Mouse (Mus musculus): Measurements from ENCODE around the gene Vsx2.

The Vsx2 gene

DNA sequence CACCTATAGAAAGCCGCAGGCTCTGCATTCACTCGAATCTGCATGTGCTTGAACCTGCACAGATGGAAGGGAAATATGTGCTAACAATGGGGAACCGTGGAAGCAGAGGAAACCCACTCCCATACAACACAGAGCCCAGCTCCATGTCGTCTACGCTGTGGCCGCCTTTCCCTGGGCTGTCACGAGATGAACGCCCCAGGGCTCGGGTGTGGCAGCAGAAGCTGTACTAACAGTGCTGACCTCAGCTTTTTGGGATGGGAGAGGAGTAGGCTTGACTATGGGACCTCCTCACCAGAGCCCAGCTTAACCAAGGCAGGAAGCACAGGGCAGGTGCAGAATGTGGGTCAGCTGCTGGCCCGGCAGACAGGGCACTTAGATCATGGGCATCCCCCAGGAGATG, 42.2 kb downstream of the Vsx2 start:
- ChIA-PET CTCF (interaction anchor here in 3 of 4 experiments (0.6 to 2.2 kb wide), 7 partner anchors 8 to 310 kb away, joined by 3 to 15 read pairs (median 4); partner anchors contain the start of genes Rnf113a2 (in 1 of the 3) and Vrtn (in 1 of the 3)), POLR2A (interaction anchor here in 3 of 4 experiments (0.6 to 4.9 kb wide), 25 partner anchors 8 to 1862 kb away, joined by 3 to 31 read pairs (median 4); partner anchors contain the start of genes Aldh6a1 (in 2 of the 3), Isca2 (in 2 of the 3), Lin52 (in 2 of the 3) and Npc2 (in 2 of the 3))

DNA sequence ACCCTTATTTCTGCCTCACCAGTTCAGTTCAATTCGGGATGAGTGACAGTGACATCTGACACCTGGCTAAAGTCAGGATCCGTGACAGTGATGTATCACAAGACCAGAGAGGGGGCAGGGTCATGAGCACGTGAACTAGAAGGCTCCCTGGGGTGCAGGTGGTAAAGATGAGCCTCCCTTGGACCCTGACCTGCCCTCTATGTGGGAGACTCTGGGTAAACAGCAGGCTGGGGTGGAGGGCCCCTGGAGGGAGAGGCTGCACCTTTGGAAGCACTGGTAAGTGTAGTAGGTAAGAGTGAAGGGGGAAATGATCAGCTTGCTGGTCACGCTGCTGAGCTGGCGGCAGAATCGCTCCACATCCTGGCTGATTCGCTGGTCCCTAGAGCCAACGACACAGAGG, 43.0 kb downstream of the Vsx2 start:
- POLR2A ChIA-PET = interaction anchor here in 3 of 4 experiments (0.6 to 4.9 kb wide), 31 partner anchors 9 to 1861 kb away, joined by 3 to 31 read pairs (median 4); partner anchors contain the start of genes Aldh6a1 (in 2 of the 3), Isca2 (in 2 of the 3), Lin52 (in 2 of the 3) and Npc2 (in 2 of the 3)
- CTCF ChIA-PET = interaction anchor here in 3 of 4 experiments (0.5 to 3.6 kb wide), 8 partner anchors 9 to 271 kb away, joined by 3 to 20 read pairs (median 4); partner anchors contain the start of gene Vrtn (in 1 of the 3)

DNA sequence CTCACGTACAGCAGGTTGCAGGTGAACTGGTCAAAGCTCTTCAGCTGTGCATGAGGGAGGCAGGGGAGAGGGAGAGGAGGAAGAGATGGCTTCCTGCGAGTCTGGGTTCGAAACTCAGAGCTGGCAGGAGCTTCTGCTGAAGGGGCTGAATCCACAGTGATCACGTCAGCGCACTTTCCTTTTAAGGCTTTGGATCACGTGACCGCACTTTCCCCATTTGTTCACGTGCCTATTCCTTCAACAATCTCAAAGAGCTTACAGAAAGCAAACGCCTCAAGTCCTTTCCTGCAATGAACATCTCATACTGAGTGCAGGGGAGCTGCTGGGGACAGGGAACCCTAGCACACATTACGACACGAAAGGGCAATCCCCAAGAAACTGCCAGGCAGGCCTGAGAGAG, 44.4 kb downstream of the Vsx2 start:
- ChIA-PET POLR2A (interaction anchor here (0.5 to 4.9 kb wide), 62 partner anchors 9 to 724 kb away, joined by 3 to 31 read pairs (median 4); partner anchors contain the start of genes Isca2 (in 3 of the 4), Npc2 (in 3 of the 4), Aldh6a1 (in 2 of the 4) and Lin52 (in 2 of the 4)), CTCF (interaction anchor here (0.6 to 3.6 kb wide), 10 partner anchors 9 to 692 kb away, joined by 3 to 20 read pairs (median 4); no protein-coding TSS in a partner anchor)

DNA sequence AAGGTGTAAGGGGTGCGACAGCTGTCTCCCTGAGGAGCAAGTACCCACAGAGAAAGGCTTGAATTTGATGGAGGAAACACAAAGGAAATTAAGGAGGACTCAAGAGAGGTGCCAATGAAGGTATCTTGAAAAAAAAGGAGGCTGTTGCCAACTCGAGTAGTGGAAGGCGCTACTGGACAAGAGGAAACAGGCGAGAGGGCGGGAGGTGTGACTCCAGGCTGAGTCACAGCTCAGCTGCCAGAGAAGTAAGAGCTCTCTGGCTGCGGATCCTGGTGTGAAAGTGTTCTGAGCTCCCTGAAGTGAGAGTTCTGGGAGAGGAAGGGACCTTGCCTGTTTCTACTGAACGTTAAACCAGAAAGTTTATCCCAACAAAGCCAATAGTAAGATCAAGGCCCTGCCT, 45.0 kb downstream of the Vsx2 start:
- ChIA-PET POLR2A (interaction anchor here (0.5 to 4.9 kb wide), 48 partner anchors 9 to 723 kb away, joined by 3 to 31 read pairs (median 4); partner anchors contain the start of genes Aldh6a1 (in 2 of the 4), Isca2 (in 2 of the 4), Lin52 (in 2 of the 4) and Npc2 (in 2 of the 4)), CTCF (interaction anchor here (0.6 to 3.6 kb wide), 11 partner anchors 9 to 1548 kb away, joined by 3 to 20 read pairs (median 6); no protein-coding TSS in a partner anchor)

DNA sequence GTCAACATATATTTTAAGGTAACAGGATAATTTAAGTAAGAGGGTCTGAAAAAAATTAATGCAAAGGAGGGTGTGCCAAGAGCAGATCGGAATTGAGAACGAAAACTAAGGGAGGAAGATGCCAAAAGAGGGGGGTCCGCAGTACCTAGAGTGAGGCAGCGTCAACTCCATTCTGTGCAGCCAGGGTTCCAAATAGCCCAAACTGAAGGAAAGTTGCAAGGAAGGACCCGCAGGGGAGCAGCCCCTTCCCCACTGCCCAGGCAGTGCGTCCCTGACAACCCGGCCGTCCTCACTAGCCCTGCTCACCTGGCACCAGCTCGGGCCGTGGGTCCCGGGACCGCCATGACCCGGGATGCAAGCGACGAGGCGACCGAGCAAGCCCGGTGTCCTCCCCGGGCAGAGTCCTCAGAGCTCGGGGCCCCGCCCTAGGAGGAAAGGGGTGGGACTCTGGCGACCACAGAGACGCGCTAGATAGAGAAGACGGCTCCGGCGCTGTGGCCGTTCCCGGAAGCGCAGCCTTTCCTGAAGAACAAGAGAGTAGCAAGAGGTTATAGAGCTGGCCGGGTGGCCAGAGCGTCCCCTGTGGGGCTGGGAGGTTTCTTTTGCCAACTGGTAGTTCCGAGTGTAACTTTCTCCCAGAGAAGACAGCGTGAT, 47.5 kb downstream of the Vsx2 start, which contains the start of gene Abcd4:
Gene Abcd4 (minus strand): TSS at position 437 of the 654 bp plus-strand sequence.
- POLR2A ChIA-PET = interaction anchor here (0.5 to 1.9 kb wide), 29 partner anchors 8 to 379 kb away, joined by 3 to 17 read pairs (median 4); partner anchors contain the start of genes Aldh6a1 (in 2 of the 4), Lin52 (in 2 of the 4), Vrtn (in 2 of the 4) and Bbof1 (in 1 of the 4)
- CTCF ChIA-PET = interaction anchor here in 3 of 4 experiments (0.6 to 4.1 kb wide), 19 partner anchors 9 to 664 kb away, joined by 3 to 21 read pairs (median 4); partner anchors contain the start of gene Ltbp2 (in 1 of the 3)

DNA sequence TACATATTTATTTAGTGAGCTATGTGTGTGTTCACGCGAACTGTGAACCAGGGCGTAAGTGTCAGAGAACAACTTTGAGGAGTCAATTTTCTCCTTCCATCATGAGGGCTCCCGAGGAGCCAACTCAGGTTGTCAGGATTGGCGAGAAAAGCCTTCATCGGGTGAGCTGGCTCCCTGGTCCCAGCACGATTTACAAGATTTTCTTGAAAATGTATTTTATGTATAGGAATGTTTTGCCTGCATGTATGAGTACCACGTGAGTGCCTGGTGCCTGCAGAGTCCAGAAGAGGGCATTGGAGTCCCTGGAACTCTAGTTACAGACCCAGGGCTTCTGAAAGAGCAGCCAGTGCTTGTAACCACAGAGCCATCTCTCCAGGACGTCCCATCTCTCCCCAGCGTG, 48.1 kb downstream of the Vsx2 start:
- CTCF ChIA-PET = interaction anchor here in 3 of 4 experiments (0.7 to 4.1 kb wide), 16 partner anchors 9 to 663 kb away, joined by 3 to 21 read pairs (median 4); partner anchors contain the start of gene Ltbp2 (in 1 of the 3)
- POLR2A ChIA-PET = interaction anchor here (0.5 to 1.9 kb wide), 31 partner anchors 8 to 670 kb away, joined by 3 to 17 read pairs (median 4); partner anchors contain the start of genes Aldh6a1 (in 2 of the 4), Lin52 (in 2 of the 4), Vrtn (in 2 of the 4) and Bbof1 (in 1 of the 4)

DNA sequence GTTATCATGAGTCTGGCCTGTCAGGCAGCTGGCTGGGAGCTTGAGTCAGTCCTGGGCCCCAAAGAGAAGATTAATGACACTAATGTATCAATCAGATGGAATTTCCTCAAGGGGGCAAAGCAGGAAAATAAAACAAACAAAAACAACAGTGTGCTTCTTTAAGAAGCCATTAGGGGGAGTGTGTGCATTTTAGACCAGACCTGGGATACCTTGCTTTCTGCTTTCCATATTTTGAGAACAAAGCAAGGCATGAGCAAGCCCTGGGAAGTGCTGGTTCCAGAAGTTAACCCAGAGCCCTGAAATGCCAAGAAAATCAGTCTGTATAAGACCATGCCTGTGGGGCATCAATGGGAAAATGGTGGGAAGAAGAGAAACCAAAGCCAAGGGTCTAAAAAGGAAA, 51.4 kb downstream of the Vsx2 start:
- ChIA-PET CTCF (interaction anchor here in 3 of 4 experiments (0.6 to 4.1 kb wide), 5 partner anchors 11 to 166 kb away, joined by 3 to 21 read pairs (median 6); no protein-coding TSS in a partner anchor), POLR2A (interaction anchor here in 1 of 4 experiments (0.8 to 1.5 kb wide), 3 partner anchors 9 to 13 kb away, joined by 3 read pairs; no protein-coding TSS in a partner anchor)

DNA sequence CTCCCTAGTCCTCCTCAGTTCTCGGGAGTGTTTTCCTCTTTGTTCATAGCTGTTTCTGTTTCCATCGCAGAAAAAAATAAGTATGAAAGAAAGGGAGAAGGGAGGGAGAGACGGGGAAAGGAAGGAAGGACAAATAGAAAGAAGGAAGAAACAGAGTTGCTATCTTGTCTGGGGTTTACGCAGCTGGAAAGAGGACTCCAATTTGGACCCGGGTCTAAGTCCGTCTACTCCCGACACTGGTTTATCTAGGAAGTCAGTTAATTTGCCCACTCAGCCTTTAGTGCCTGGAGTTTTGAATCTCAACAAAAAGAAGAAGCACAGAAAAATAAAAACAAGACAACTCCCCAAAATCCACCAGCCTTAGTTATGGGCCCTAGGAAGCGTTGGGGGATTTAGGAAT, 55.0 kb downstream of the Vsx2 start:
- ChIA-PET POLR2A (interaction anchor here in 2 of 4 experiments (0.6 to 3.1 kb wide), 14 partner anchors 7 to 173 kb away, joined by 3 to 28 read pairs (median 4); partner anchors contain the start of genes Abcd4 (in 1 of the 2), Aldh6a1 (in 1 of the 2) and Lin52 (in 1 of the 2)), CTCF (interaction anchor here in 3 of 4 experiments (0.8 to 2.0 kb wide), 11 partner anchors 13 to 252 kb away, joined by 3 to 10 read pairs (median 4); partner anchors contain the start of gene Ltbp2 (in 1 of the 3))

DNA sequence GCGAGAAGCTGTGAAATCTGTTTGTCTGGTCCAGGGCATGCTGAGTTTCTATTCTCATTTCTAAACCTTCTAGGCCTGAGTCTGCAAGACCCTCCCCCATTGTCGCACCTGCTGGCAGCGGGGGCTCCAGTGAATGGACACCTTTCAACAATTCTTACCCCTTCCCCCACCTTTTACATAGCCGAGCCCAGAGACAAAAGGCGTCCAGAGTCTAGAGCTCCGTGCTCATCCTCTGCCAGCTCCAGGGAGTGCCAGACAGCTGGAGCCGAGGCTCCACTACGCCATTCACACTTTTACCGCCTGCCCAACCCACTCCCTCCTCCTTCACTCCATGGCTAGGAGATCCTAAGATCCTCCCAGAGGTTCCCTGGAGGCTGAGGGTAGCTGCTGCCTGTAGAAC, 55.6 kb downstream of the Vsx2 start:
- ChIA-PET POLR2A (interaction anchor here in 3 of 4 experiments (0.6 to 3.1 kb wide), 19 partner anchors 8 to 208 kb away, joined by 3 to 28 read pairs (median 4); partner anchors contain the start of genes Abcd4 (in 2 of the 3), Aldh6a1 (in 1 of the 3), Lin52 (in 1 of the 3) and Rnf113a2 (in 1 of the 3)), CTCF (interaction anchor here (0.5 to 2.0 kb wide), 16 partner anchors 9 to 1610 kb away, joined by 3 to 10 read pairs (median 4); partner anchors contain the start of gene Ltbp2 (in 2 of the 4))

DNA sequence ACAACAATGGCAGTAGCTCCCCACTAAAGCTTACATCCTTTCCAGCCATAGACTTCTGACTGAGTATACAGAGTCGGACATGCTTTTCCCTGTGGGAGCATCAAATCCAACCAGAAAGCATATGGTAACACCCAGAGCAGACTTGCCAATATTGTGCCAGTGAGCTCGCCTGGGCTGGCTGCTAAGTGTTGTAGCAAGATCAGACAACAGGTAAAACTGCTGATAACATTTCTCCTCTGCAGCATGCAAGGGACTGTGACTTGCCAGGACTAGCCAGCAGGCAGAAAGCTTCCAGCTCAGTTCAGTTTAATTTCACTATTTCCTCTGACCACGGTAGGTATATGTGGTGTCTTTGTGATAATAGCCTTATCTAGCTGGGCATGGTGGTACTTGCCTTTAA, 62.3 kb downstream of the Vsx2 start:
- CTCF ChIA-PET = interaction anchor here in 2 of 4 experiments (0.9 to 1.0 kb wide), 2 partner anchors 11 to 22 kb away, joined by 3 read pairs; no protein-coding TSS in a partner anchor
- POLR2A ChIA-PET = interaction anchor here in 2 of 4 experiments (0.7 to 0.9 kb wide), 2 partner anchors 9 to 17 kb away, joined by 3 read pairs; partner anchors contain the start of gene Vrtn (in 1 of the 2)

DNA sequence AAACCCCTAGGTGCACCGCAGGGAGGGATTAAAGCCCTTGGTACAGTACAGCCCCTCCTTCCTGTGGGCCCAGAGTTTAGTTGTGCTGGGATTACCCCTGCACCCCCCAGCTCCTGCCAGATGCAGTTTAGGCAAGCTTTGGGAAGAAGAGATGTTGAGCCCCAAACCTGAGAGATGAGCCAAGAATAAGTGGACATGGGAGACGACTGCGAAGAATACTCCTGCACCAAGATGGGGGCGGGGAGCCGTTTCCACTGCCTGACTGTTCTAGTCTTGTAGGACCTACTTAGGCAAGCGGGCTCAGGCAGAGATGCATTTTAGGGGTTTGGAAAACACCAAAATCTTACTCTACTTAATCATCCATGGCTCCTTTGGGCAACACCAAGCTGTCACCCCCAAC, 70.7 kb downstream of the Vsx2 start:
- POLR2A ChIA-PET = interaction anchor here in 2 of 4 experiments (0.6 to 4.8 kb wide), 7 partner anchors 10 to 27 kb away, joined by 3 to 28 read pairs (median 4); partner anchors contain the start of gene Abcd4 (in 1 of the 2)
- CTCF ChIA-PET = interaction anchor here in 3 of 4 experiments (0.6 to 1.6 kb wide), 6 partner anchors 14 to 233 kb away, joined by 3 to 7 read pairs (median 5); no protein-coding TSS in a partner anchor

DNA sequence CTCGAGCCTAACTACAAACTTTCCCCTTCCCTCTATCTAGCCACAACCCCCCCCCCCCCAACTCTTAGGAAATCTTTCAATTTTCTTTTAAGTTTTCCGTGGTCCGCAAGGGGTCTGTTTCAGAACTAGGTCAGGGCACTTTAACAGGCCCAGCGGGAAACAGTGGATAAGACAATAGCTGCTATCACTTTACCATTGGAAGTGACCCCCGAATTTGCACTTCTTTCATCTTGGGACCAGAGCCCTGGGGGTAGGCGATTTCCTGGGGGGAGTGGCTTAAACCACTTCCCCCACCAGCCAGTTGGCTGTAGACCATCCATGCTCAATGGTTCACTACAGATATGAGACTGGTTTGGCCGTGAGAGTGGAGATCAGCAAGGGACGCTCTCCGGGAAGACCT, 71.1 kb downstream of the Vsx2 start, which contains the start of gene Vrtn:
Gene Vrtn (plus strand): TSS at position 366 of the 400 bp plus-strand sequence.
- ChIA-PET CTCF (interaction anchor here (0.6 to 3.5 kb wide), 11 partner anchors 13 to 440 kb away, joined by 3 to 25 read pairs (median 5); no protein-coding TSS in a partner anchor), POLR2A (interaction anchor here in 2 of 4 experiments (0.6 to 4.8 kb wide), 15 partner anchors 8 to 997 kb away, joined by 3 to 28 read pairs (median 3); partner anchors contain the start of genes Abcd4 (in 2 of the 2), Isca2 (in 1 of the 2) and Npc2 (in 1 of the 2))
